Mouse (Mus musculus): ENCODE data around the gene Nhsl2. TPM values are rescaled to one million over a fixed set of nuclear protein-coding genes. Genes with fewer than 3 reads are reported as not detected.

Gene Nhsl2
- polyA plus RNA-seq, 1 experiment = 0.21 TPM

DNA sequence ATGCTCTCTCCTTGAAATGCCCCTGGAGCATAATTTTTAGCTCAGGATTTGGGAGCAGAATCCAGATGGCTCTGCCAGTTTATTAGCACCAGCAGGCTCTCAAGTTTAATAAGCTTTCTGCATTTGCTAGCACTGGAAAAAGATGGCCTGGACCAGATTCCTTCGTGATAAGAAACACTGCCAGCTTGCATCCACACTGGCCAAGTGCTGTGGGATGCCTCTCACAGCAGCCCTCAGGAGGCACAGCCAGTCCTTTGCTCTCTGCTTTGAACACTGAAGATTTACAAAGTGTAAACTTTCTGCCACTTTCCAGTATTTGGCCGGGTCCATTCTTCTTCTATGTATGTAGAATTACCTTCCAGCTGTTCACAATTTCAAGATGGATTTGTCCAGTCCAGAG lies 129.7 kb downstream of the Nhsl2 start:
- H3K4me3 ChIP-seq (ENCODE audit: low read depth, low read length) = no peak overlapping the region
- H3K9me3 ChIP-seq (replicated peaks; ENCODE audit: control insufficient read depth, insufficient read depth, low read length, poor library complexity, severe bottlenecking) = no peaks in the 10 kb centered on the region
- peaks cover 4% of the 10 kb centered on the region for H3K4me1 ChIP-seq (ENCODE audit: control insufficient read depth, insufficient read depth, low read length)
- no peaks in the 10 kb centered on the region for H3K27me3 ChIP-seq (ENCODE audit: control insufficient read depth, insufficient read depth, low read length, poor library complexity, severe bottlenecking)
- H3K27ac ChIP-seq (ENCODE audit: insufficient read depth, low read length) = no peak overlapping the region
- H3K9ac ChIP-seq (ENCODE audit: low read depth, poor library complexity, severe bottlenecking) = no peak overlapping the region
- TF ChIP-seq CTCF (IDR thresholded peaks at IDR 0.05; ENCODE audit: low read depth, low read length) (no peak), EP300 (IDR thresholded peaks at IDR 0.05; ENCODE audit: insufficient read depth, low read depth, low read length) (no peak), POLR2A (IDR thresholded peaks at IDR 0.05; ENCODE audit: insufficient read depth, low read length) (no peak)
- no peaks in the 10 kb centered on the region for H3K36me3 ChIP-seq (ENCODE audit: control insufficient read depth, insufficient read depth, low read length, poor library complexity, severe bottlenecking)

DNA sequence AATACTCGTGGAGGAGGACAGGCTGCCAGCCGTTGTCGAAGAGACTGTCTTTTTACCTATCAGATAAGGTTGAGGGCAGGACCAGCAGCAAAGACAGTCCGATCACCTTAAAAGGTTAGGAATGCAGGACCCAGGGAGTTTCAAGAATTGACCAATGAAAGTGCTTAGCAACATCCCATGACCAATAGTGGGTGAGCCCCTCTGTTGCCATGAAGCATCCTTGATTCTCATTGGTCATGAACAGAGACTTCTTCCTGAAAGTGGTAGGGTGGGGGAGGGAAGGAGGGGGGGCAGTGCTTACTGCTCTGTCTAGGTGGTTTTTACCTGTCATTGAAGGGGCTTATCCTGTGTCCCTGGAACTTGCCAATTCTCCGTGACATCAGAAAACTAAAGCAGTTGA lies 130.1 kb downstream of the Nhsl2 start:
- Histone ChIP-seq H3K27me3 (ENCODE audit: control insufficient read depth, insufficient read depth, low read length, poor library complexity, severe bottlenecking) (no peaks in the 10 kb centered on the region), H3K9ac (ENCODE audit: low read depth, poor library complexity, severe bottlenecking) (no peak overlapping the region), H3K27ac (ENCODE audit: insufficient read depth, low read length) (no peak overlapping the region), H3K4me3 (ENCODE audit: low read depth, low read length) (no peak overlapping the region), H3K9me3 (replicated peaks; ENCODE audit: control insufficient read depth, insufficient read depth, low read length, poor library complexity, severe bottlenecking) (no peaks in the 10 kb centered on the region), H3K4me1 (ENCODE audit: control insufficient read depth, insufficient read depth, low read length) (peaks cover 4% of the 10 kb centered on the region), H3K36me3 (ENCODE audit: control insufficient read depth, insufficient read depth, low read length, poor library complexity, severe bottlenecking) (no peaks in the 10 kb centered on the region)
- TF ChIP-seq POLR2A (IDR thresholded peaks at IDR 0.05; ENCODE audit: insufficient read depth, low read length) (no peak), CTCF (IDR thresholded peaks at IDR 0.05; ENCODE audit: low read depth, low read length) (no peak), EP300 (IDR thresholded peaks at IDR 0.05; ENCODE audit: insufficient read depth, low read depth, low read length) (no peak)

DNA sequence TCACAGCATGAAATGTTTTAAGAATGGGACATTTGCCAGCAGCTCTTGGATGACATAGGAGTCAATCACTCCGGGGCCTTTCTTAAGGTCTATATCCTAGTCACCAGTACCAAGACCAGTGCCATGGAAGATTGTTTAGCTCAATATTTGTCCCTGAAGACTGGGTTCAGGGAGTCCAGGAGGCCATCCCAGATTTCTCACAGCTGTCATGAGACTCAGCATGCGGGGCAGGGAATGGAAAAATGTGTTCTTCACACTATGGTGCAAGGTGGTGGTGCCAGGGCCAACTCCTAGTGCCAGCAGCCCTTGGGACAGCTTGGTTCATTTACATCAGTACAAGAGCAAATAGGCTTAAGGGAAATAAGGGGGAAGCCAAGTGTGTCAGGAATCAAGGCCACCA lies 131.4 kb downstream of the Nhsl2 start:
- TF ChIP-seq CTCF (IDR thresholded peaks at IDR 0.05; ENCODE audit: low read depth, low read length) (no peak), EP300 (IDR thresholded peaks at IDR 0.05; ENCODE audit: insufficient read depth, low read depth, low read length) (no peak)
- Histone ChIP-seq H3K9ac (ENCODE audit: low read depth, poor library complexity, severe bottlenecking) (no peak overlapping the region), H3K4me1 (ENCODE audit: control insufficient read depth, insufficient read depth, low read length) (peaks cover 7% of the 10 kb centered on the region), H3K4me3 (ENCODE audit: low read depth, low read length) (no peak overlapping the region), H3K9me3 (replicated peaks; ENCODE audit: control insufficient read depth, insufficient read depth, low read length, poor library complexity, severe bottlenecking) (no peaks in the 10 kb centered on the region), H3K27ac (ENCODE audit: insufficient read depth, low read length) (no peak overlapping the region), H3K27me3 (ENCODE audit: control insufficient read depth, insufficient read depth, low read length, poor library complexity, severe bottlenecking) (no peaks in the 10 kb centered on the region), H3K36me3 (ENCODE audit: control insufficient read depth, insufficient read depth, low read length, poor library complexity, severe bottlenecking) (no peaks in the 10 kb centered on the region)

DNA sequence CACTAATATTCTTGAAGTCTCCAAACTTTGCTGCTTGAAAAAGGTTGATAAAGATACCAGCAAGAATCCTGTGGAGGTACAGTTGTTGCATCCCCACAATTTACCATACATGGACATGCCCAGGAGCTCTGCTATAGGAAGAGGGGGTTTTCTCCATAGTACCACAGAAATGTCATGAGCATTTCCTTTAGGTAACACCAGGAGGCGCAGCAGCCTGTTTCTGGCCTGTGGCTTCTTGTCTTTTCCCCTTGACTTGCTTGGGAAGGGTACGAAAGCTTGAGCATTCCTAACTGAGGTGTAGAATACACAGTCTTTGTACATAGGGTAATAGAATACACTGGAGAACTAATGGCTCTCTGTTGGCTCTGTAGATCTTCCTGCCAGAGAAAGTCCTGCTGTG lies 132.3 kb downstream of the Nhsl2 start:
- Histone ChIP-seq H3K9me3 (replicated peaks; ENCODE audit: control insufficient read depth, insufficient read depth, low read length, poor library complexity, severe bottlenecking) (no peaks in the 10 kb centered on the region), H3K27me3 (ENCODE audit: control insufficient read depth, insufficient read depth, low read length, poor library complexity, severe bottlenecking) (no peaks in the 10 kb centered on the region), H3K9ac (ENCODE audit: low read depth, poor library complexity, severe bottlenecking) (no peak overlapping the region), H3K27ac (ENCODE audit: insufficient read depth, low read length) (no peak overlapping the region), H3K36me3 (ENCODE audit: control insufficient read depth, insufficient read depth, low read length, poor library complexity, severe bottlenecking) (no peaks in the 10 kb centered on the region), H3K4me3 (ENCODE audit: low read depth, low read length) (no peak overlapping the region), H3K4me1 (ENCODE audit: control insufficient read depth, insufficient read depth, low read length) (peaks cover 7% of the 10 kb centered on the region)
- no peak for TF ChIP-seq POLR2A (IDR thresholded peaks at IDR 0.05; ENCODE audit: insufficient read depth, low read length)
- no peak for TF ChIP-seq EP300 (IDR thresholded peaks at IDR 0.05; ENCODE audit: insufficient read depth, low read depth, low read length)
- TF ChIP-seq CTCF (IDR thresholded peaks at IDR 0.05; ENCODE audit: low read depth, low read length) = peak; percentile 25

DNA sequence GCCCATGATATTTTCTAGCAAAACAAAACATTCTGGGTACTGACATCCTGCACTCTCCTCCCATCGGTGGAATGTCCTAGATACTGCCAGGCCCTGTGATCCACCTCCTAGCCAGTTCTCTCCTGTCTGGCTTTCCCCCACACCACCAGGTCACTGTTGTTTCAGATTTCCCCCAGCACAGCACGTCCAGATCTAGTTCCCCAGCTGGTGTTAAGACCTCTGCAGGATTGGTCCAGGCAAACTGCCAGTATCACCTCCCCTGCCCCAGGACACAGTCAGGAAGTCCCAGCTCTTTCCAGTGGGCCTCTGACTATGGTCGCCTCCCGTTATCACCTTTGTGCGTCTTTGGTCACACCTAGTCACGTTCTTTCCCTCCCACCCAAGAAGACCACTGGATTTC lies 134.5 kb downstream of the Nhsl2 start:
- Histone ChIP-seq H3K9ac (ENCODE audit: low read depth, poor library complexity, severe bottlenecking) (no peak overlapping the region), H3K4me3 (ENCODE audit: low read depth, low read length) (no peak overlapping the region), H3K9me3 (replicated peaks; ENCODE audit: control insufficient read depth, insufficient read depth, low read length, poor library complexity, severe bottlenecking) (no peaks in the 10 kb centered on the region), H3K27ac (ENCODE audit: insufficient read depth, low read length) (no peak overlapping the region), H3K27me3 (ENCODE audit: control insufficient read depth, insufficient read depth, low read length, poor library complexity, severe bottlenecking) (no peaks in the 10 kb centered on the region), H3K4me1 (ENCODE audit: control insufficient read depth, insufficient read depth, low read length) (peaks cover 8% of the 10 kb centered on the region), H3K36me3 (ENCODE audit: control insufficient read depth, insufficient read depth, low read length, poor library complexity, severe bottlenecking) (no peaks in the 10 kb centered on the region)
- TF ChIP-seq CTCF (IDR thresholded peaks at IDR 0.05; ENCODE audit: low read depth, low read length) (no peak), EP300 (IDR thresholded peaks at IDR 0.05; ENCODE audit: insufficient read depth, low read depth, low read length) (no peak), POLR2A (IDR thresholded peaks at IDR 0.05; ENCODE audit: insufficient read depth, low read length) (no peak)

DNA sequence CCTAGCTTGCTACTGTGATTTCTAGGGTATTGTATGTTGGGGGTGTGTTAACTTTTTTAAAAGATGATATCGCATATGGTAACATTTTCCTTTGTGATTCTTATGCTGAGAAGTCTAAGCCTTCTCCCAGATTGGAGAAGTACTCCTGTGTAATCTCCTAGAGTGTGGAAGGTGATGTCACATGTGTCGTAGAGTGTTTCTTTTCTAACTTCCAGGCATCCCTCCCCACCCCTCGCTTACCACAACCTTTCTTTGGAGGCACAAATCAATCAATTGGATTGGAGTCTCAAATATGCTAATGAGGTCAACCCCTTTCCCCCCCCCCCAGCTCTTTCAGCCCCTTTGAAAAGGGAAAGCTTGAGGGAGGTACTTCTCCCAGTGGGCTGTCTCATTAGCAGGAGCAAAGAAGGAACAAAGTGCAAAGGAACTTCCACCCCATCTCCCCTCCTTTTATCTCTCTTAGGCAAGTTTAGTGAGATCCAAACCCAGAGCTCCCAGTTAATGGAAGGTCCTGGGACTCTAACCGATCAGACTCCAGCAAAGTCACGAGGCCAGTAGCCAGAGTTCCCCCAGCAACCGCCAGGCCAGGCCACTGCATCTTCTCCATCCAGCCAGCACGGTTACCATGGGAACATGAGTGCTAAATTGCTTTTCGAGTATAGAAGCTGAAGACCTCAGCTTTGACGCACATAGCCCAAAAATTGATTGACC lies 137.6 kb downstream of the Nhsl2 start:
- Histone ChIP-seq H3K36me3 (ENCODE audit: control insufficient read depth, insufficient read depth, low read length, poor library complexity, severe bottlenecking) (no peaks in the 10 kb centered on the region), H3K27ac (ENCODE audit: insufficient read depth, low read length) (peak overlapping the region; percentile 44; the same call in 1 of the 2 replicates), H3K4me1 (ENCODE audit: control insufficient read depth, insufficient read depth, low read length) (peaks cover 8% of the 10 kb centered on the region), H3K9me3 (replicated peaks; ENCODE audit: control insufficient read depth, insufficient read depth, low read length, poor library complexity, severe bottlenecking) (no peaks in the 10 kb centered on the region), H3K27me3 (ENCODE audit: control insufficient read depth, insufficient read depth, low read length, poor library complexity, severe bottlenecking) (no peaks in the 10 kb centered on the region), H3K9ac (ENCODE audit: low read depth, poor library complexity, severe bottlenecking) (no peak overlapping the region), H3K4me3 (ENCODE audit: low read depth, low read length) (no peak overlapping the region)
- TF ChIP-seq EP300 (IDR thresholded peaks at IDR 0.05; ENCODE audit: insufficient read depth, low read depth, low read length) (no peak), POLR2A (IDR thresholded peaks at IDR 0.05; ENCODE audit: insufficient read depth, low read length) (no peak), CTCF (IDR thresholded peaks at IDR 0.05; ENCODE audit: low read depth, low read length) (no peak)
